Mouse (Mus musculus): Measurements from ENCODE around the gene Reln.

- TF ChIP-seq GATA1 (IDR thresholded peaks at IDR 0.05; ENCODE audit: low read length) (no peak), TAL1 (IDR thresholded peaks at IDR 0.05; ENCODE audit: low read length) (no peak)
These were observed 405.1 kb downstream of the Reln start for GRCm38 (mm10) chr5:21939405-21939804.

Measured in erythroblast, embryonic 14.5 days (primary cell).